Mouse (Mus musculus) ES-Bruce4 (cell line): Measurements from ENCODE around the gene Tubgcp3.

Experiments
- CTCF ChIP-seq: IDR thresholded peaks from one replicate; pipeline ENCODE4 v1.8.1; 2011; ENCODE audit warnings: low read depth, low read length
- POLR2A ChIP-seq: IDR thresholded peaks from one replicate; pipeline ENCODE4 v1.8.1; 2011; ENCODE audit warnings: low read length; ENCODE audit not compliant: insufficient read depth

- TF ChIP-seq POLR2A (no peak), CTCF (no peak)
Observed at GRCm38 (mm10) chr8:12670965-12671364, 1.1 kb downstream of the Tubgcp3 start.
